In genomic region chr10:63422736-63422992, GRCm38 (mm10) we compare ENCODE assay signal across 21 mouse cellular contexts. TPM values are rescaled to one million over a fixed set of nuclear protein-coding genes. Genes with fewer than 3 reads are reported as not detected.
DNase-seq lines count a peak whose midpoint lies in the region; ATAC-seq and TF ChIP-seq lines count a peak whose summit lies in the region.
"Had no signal": no experiment of that assay in that cellular context is flagged by ENCODE, and none has a peak within 500 bp of the region (broad histone marks: within the 10 kb centered on the region; RNA-seq: fewer than 3 reads in every experiment).

No protein-coding gene starts in this region.

- peaks cover 54% of the 10 kb centered on the region for H3K4me1 ChIP-seq in erythroblast, embryonic 14.5 days (ENCODE audit: control insufficient read depth)
- no peaks in the 10 kb centered on the region for H3K4me1 ChIP-seq in hindbrain, postnatal 0 days (ENCODE audit: insufficient read depth, low read length)
- no peaks in the 10 kb centered on the region for H3K4me1 ChIP-seq in hindbrain, embryonic 12.5 days
- no peaks in the 10 kb centered on the region for H3K4me1 ChIP-seq in neural tube, embryonic 15.5 days
- H3K4me1 ChIP-seq: forebrain, embryonic 13.5 days; neural tube, embryonic 12.5 days had no signal

- DNase-seq in hindbrain, postnatal 0 days (ENCODE audit: low spot score): peak; percentile 75
- no peak for DNase-seq in neural tube, embryonic 10.5 days (ENCODE audit: extremely low spot score, low spot score)
- no peak for DNase-seq in right cerebral cortex, postnatal 36 days (ENCODE audit: low spot score in 2 of 2)
- DNase-seq: adrenal gland, adult 8-10 months; cerebellum, adult 2 months; kidney, adult 11 months had no signal

- H3K4me3 ChIP-seq in erythroblast, embryonic 14.5 days (replicated peaks): peak overlapping the region; percentile 4
- no peak overlapping the region for H3K4me3 ChIP-seq in hindbrain, postnatal 0 days (ENCODE audit: low read length)
- H3K4me3 ChIP-seq in hindbrain, embryonic 12.5 days: no peak overlapping the region
- no peak overlapping the region for H3K4me3 ChIP-seq in neural tube, embryonic 15.5 days (replicated peaks)
- H3K4me3 ChIP-seq: forebrain, embryonic 13.5 days; neural tube, embryonic 12.5 days had no signal

- no peak for ATAC-seq in erythroblast, adult 5-6 weeks (replicated peaks; ENCODE audit: low FRiP score, poor library complexity, severe bottlenecking)
- peak; percentile 32; the same call in 1 of the 2 replicates for ATAC-seq in hindbrain, postnatal 0 days
- no peak for ATAC-seq in hindbrain, embryonic 12.5 days (ENCODE audit: low FRiP score)
- peak; percentile 41; the same call in 1 of the 2 replicates for ATAC-seq in neural tube, embryonic 15.5 days (ENCODE audit: low FRiP score)
- ATAC-seq in inflammation-experienced regulatory T-cells, adult 6 months: no peak
- ATAC-seq: forebrain, embryonic 13.5 days had no signal

- no peaks in the 10 kb centered on the region for H3K36me3 ChIP-seq in erythroblast, embryonic 14.5 days (ENCODE audit: control insufficient read depth)
- no peaks in the 10 kb centered on the region for H3K36me3 ChIP-seq in hindbrain, postnatal 0 days (ENCODE audit: insufficient read depth, low read length)
- H3K36me3 ChIP-seq in hindbrain, embryonic 12.5 days: no peaks in the 10 kb centered on the region
- no peaks in the 10 kb centered on the region for H3K36me3 ChIP-seq in neural tube, embryonic 15.5 days
- H3K36me3 ChIP-seq: neural tube, embryonic 12.5 days had no signal

- peaks cover 9% of the 10 kb centered on the region for H3K27me3 ChIP-seq in erythroblast, embryonic 14.5 days (ENCODE audit: control insufficient read depth)
- no peaks in the 10 kb centered on the region for H3K27me3 ChIP-seq in hindbrain, postnatal 0 days (ENCODE audit: insufficient read depth, low read length)
- no peaks in the 10 kb centered on the region for H3K27me3 ChIP-seq in hindbrain, embryonic 12.5 days
- H3K27me3 ChIP-seq in neural tube, embryonic 15.5 days (replicated peaks): no peaks in the 10 kb centered on the region
- H3K27me3 ChIP-seq: forebrain, embryonic 13.5 days; neural tube, embryonic 12.5 days had no signal

- TF ChIP-seq CTCF in hindbrain, postnatal 0 days (IDR thresholded peaks at IDR 0.05; ENCODE audit: low read depth): peak; percentile 62

- 72% methylated on average over 5 of the region's 5 CpGs for WGBS in hindbrain, postnatal 0 days
- WGBS in hindbrain, embryonic 12.5 days: 85% methylated on average over 5 of the region's 5 CpGs
- 72% methylated on average over 5 of the region's 5 CpGs for WGBS in neural tube, embryonic 15.5 days

- H3K9me3 ChIP-seq in erythroblast, embryonic 14.5 days (ENCODE audit: control insufficient read depth, low read length): 0 out of 2 replicates have a peak, but pooled peaks cover 2% of the 10 kb centered on the region
- no peaks in the 10 kb centered on the region for H3K9me3 ChIP-seq in hindbrain, postnatal 0 days (ENCODE audit: low read length)
- H3K9me3 ChIP-seq in hindbrain, embryonic 12.5 days (replicated peaks): no peaks in the 10 kb centered on the region
- no peaks in the 10 kb centered on the region for H3K9me3 ChIP-seq in neural tube, embryonic 15.5 days (replicated peaks)
- H3K9me3 ChIP-seq: forebrain, embryonic 13.5 days; neural tube, embryonic 12.5 days had no signal

- H3K4me2 ChIP-seq in hindbrain, postnatal 0 days (ENCODE audit: low read depth, low read length): no peak overlapping the region
- H3K4me2 ChIP-seq in hindbrain, embryonic 12.5 days (replicated peaks): no peak overlapping the region
- no peak overlapping the region for H3K4me2 ChIP-seq in neural tube, embryonic 15.5 days
- H3K4me2 ChIP-seq: forebrain, embryonic 13.5 days; neural tube, embryonic 12.5 days had no signal

- H3K27ac ChIP-seq in hindbrain, postnatal 0 days: no peak overlapping the region
- no peak overlapping the region for H3K27ac ChIP-seq in hindbrain, embryonic 12.5 days
- no peak overlapping the region for H3K27ac ChIP-seq in neural tube, embryonic 15.5 days (replicated peaks)
- H3K27ac ChIP-seq: forebrain, embryonic 13.5 days; neural tube, embryonic 12.5 days had no signal

- no peak overlapping the region for H3K9ac ChIP-seq in hindbrain, postnatal 0 days (replicated peaks; ENCODE audit: low read length)
- H3K9ac ChIP-seq in hindbrain, embryonic 12.5 days: no peak overlapping the region
- H3K9ac ChIP-seq in neural tube, embryonic 15.5 days (replicated peaks): no peak overlapping the region
- H3K9ac ChIP-seq: forebrain, embryonic 13.5 days; neural tube, embryonic 12.5 days had no signal

RNA-seq across cellular contexts. Expression of gene Gm7075, which starts 1.1 kb away (rescaled TPM):
- polyA plus RNA-seq in erythroblast, embryonic 14.5 days (2012): not detected in 2 replicates
- total RNA-seq in erythroblast, adult 5-6 weeks (2015; ENCODE audit: low replicate concordance): not detected in 2 replicates
- not detected in 2 replicates for total RNA-seq in erythroblast, adult 5-6 weeks (2017; ENCODE audit: low replicate concordance)
- not detected in 2 replicates for total RNA-seq in hindbrain, postnatal 0 days (2014; rRNA removed)
- polyA plus RNA-seq in hindbrain, postnatal 0 days (2015; fragmentation: Nextera tagmentation; extraction: Ambion mirVana): not detected in 2 replicates
- polyA plus RNA-seq in hindbrain, embryonic 12.5 days (2016; fragmentation: Nextera tagmentation; extraction: Ambion mirVana): not detected in 2 replicates
- not detected in 2 replicates for polyA plus RNA-seq in neural tube, embryonic 15.5 days (2015; fragmentation: Nextera tagmentation; extraction: Ambion mirVana)
- not detected for polyA plus RNA-seq in inflammation-experienced regulatory T-cells, adult 6 months (2017; shearing (Covaris generic))
- total RNA-seq: adrenal gland, adult 8-10 months; granulocyte monocyte progenitor cell, adult 5-6 weeks; hematopoietic stem cell, adult 5-6 weeks; layer of hippocampus, postnatal 10 days; left cerebral cortex, postnatal 10 days had no signal
- polyA plus RNA-seq: cerebellum, adult 2 months; embryonic facial prominence, embryonic 14.5 days; forebrain, embryonic 13.5 days; neural tube, embryonic 12.5 days; small intestine, adult 2 months; stomach, embryonic 14.5 days; thymus, postnatal 0 days had no signal

RNA-seq across cellular contexts. Expression of gene Ctnna3, which starts 7.2 kb away (rescaled TPM):
- polyA plus RNA-seq in erythroblast, embryonic 14.5 days (2012): not detected in 2 replicates
- total RNA-seq in erythroblast, adult 5-6 weeks (2015; ENCODE audit: low replicate concordance): not detected in 2 replicates
- not detected in 2 replicates for total RNA-seq in erythroblast, adult 5-6 weeks (2017; ENCODE audit: low replicate concordance)
- 2.1 and 2.9 TPM in 2 replicates for total RNA-seq in hindbrain, postnatal 0 days (2014; rRNA removed)
- polyA plus RNA-seq in hindbrain, postnatal 0 days (2015; fragmentation: Nextera tagmentation; extraction: Ambion mirVana): 1.0 and 1.3 TPM in 2 replicates
- 0.22 and 0.34 TPM in 2 replicates for polyA plus RNA-seq in hindbrain, embryonic 12.5 days (2016; fragmentation: Nextera tagmentation; extraction: Ambion mirVana)
- 7.9 and 9.5 TPM in 2 replicates for polyA plus RNA-seq in neural tube, embryonic 15.5 days (2015; fragmentation: Nextera tagmentation; extraction: Ambion mirVana)
- under 1 TPM in 1 of 3 experiments, not detected in 2; 0.12 TPM for polyA plus RNA-seq in inflammation-experienced regulatory T-cells, adult 6 months (2017; shearing (Covaris generic))
- total RNA-seq: granulocyte monocyte progenitor cell, adult 5-6 weeks; hematopoietic stem cell, adult 5-6 weeks had no signal

RNA-seq across cellular contexts. Expression of gene Dnajc12, which starts 40.4 kb away (rescaled TPM):
- 0.14 and 0.22 TPM in 2 replicates for polyA plus RNA-seq in erythroblast, embryonic 14.5 days (2012)
- total RNA-seq in erythroblast, adult 5-6 weeks (2015; ENCODE audit: low replicate concordance): 2.3 and 4.8 TPM in 2 replicates
- total RNA-seq in erythroblast, adult 5-6 weeks (2017; ENCODE audit: low replicate concordance): 0.51 and 0.98 TPM in 2 replicates
- 6.6 and 8.4 TPM in 2 replicates for total RNA-seq in hindbrain, postnatal 0 days (2014; rRNA removed)
- polyA plus RNA-seq in hindbrain, postnatal 0 days (2015; fragmentation: Nextera tagmentation; extraction: Ambion mirVana): 23.4 and 24.2 TPM in 2 replicates
- polyA plus RNA-seq in hindbrain, embryonic 12.5 days (2016; fragmentation: Nextera tagmentation; extraction: Ambion mirVana): 14.1 and 17.4 TPM in 2 replicates
- polyA plus RNA-seq in neural tube, embryonic 15.5 days (2015; fragmentation: Nextera tagmentation; extraction: Ambion mirVana): 25.4 and 27.5 TPM in 2 replicates
- 1 to 10 TPM; 4.2 to 8.0 (median 7.7) TPM for polyA plus RNA-seq in inflammation-experienced regulatory T-cells, adult 6 months (2017; shearing (Covaris generic))

RNA-seq across cellular contexts. Expression of gene Sirt1, which starts 41.2 kb away (rescaled TPM):
- 0.28 and 0.56 TPM in 2 replicates for polyA plus RNA-seq in erythroblast, embryonic 14.5 days (2012)
- 18.8 and 21.7 TPM in 2 replicates for total RNA-seq in erythroblast, adult 5-6 weeks (2015; ENCODE audit: low replicate concordance)
- 30.3 and 31.5 TPM in 2 replicates for total RNA-seq in erythroblast, adult 5-6 weeks (2017; ENCODE audit: low replicate concordance)
- 11.0 and 12.6 TPM in 2 replicates for total RNA-seq in hindbrain, postnatal 0 days (2014; rRNA removed)
- 3.2 and 3.5 TPM in 2 replicates for polyA plus RNA-seq in hindbrain, postnatal 0 days (2015; fragmentation: Nextera tagmentation; extraction: Ambion mirVana)
- polyA plus RNA-seq in hindbrain, embryonic 12.5 days (2016; fragmentation: Nextera tagmentation; extraction: Ambion mirVana): 7.8 and 8.6 TPM in 2 replicates
- polyA plus RNA-seq in neural tube, embryonic 15.5 days (2015; fragmentation: Nextera tagmentation; extraction: Ambion mirVana): 4.4 and 4.7 TPM in 2 replicates
- 10 to 100 TPM in 1 of 3 experiments, 1 to 10 TPM in 2; 7.0 to 10.2 (median 7.8) TPM for polyA plus RNA-seq in inflammation-experienced regulatory T-cells, adult 6 months (2017; shearing (Covaris generic))

Comparison
In these comparisons a context has a peak if more than half of its experiments do, and no peak if none do; other contexts are left out.
1. ATAC-seq: peak in hindbrain, postnatal 0 days (single experiment) and neural tube, embryonic 15.5 days (single experiment); none in erythroblast, adult 5-6 weeks (single experiment), hindbrain, embryonic 12.5 days (single experiment) and inflammation-experienced regulatory T-cells, adult 6 months (single experiment).